17 mouse cellular contexts compared by ENCODE assay signal in the genomic region with DNA sequence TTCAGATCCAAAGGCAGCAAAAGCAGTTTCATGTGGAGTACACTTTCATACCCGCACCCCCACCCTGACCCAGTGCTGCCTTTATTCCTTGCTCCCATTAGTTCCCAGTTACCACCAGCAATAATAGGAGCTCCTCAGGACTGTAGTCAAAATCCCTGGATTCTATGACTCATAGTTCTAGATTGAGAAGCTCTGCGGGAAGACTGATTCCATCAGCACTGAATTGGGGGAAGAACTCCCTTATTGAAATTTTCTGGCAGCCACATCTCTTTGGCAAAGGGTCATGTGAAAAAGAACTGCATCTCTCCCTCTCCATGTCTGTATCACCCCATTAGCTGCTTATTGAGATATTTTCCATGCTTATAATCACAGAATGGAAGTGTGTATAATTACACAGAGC.
"Had no signal": no experiment of that assay in that cellular context is flagged by ENCODE, and none has a peak within 500 bp of the region (broad histone marks: within the 10 kb centered on the region; RNA-seq: fewer than 3 reads in every experiment).

No protein-coding gene starts in this region.

- H3K4me2 ChIP-seq: lung, embryonic 15.5 days; midbrain, embryonic 11.5 days; midbrain, embryonic 13.5 days; neural tube, embryonic 12.5 days; stomach, embryonic 15.5 days had no signal

- DNase-seq: liver, postnatal 0 days; lung, postnatal 14 days; lung, postnatal 36 days; right cerebral cortex, postnatal 14 days; thymus, adult 2 months; thymus, postnatal 25 days; thymus, postnatal 4 days had no signal

- H3K27ac ChIP-seq: lung, embryonic 15.5 days; macrophage; midbrain, embryonic 13.5 days; neural tube, embryonic 12.5 days; stomach, embryonic 15.5 days; stomach, postnatal 0 days had no signal

- H3K9me3 ChIP-seq: lung, embryonic 15.5 days; megakaryocyte, embryonic 14.5 days; midbrain, embryonic 13.5 days; neural tube, embryonic 12.5 days; stomach, embryonic 15.5 days had no signal

- H3K36me3 ChIP-seq: lung, embryonic 15.5 days; midbrain, embryonic 13.5 days; neural tube, embryonic 12.5 days; stomach, embryonic 15.5 days had no signal

- H3K27me3 ChIP-seq: lung, embryonic 15.5 days; megakaryocyte, embryonic 14.5 days; midbrain, embryonic 13.5 days; neural tube, embryonic 12.5 days; stomach, embryonic 15.5 days had no signal

- ATAC-seq: liver, postnatal 0 days; lung, postnatal 0 days; midbrain, embryonic 16.5 days had no signal

- H3K4me3 ChIP-seq: lung, embryonic 15.5 days; megakaryocyte, embryonic 14.5 days; midbrain, embryonic 13.5 days; neural tube, embryonic 12.5 days; stomach, embryonic 15.5 days had no signal

- H3K9ac ChIP-seq: liver, postnatal 0 days; lung, embryonic 15.5 days; midbrain, embryonic 13.5 days; neural tube, embryonic 12.5 days; stomach, embryonic 15.5 days had no signal

- H3K4me1 ChIP-seq: lung, embryonic 15.5 days; megakaryocyte, embryonic 14.5 days; midbrain, embryonic 13.5 days; neural tube, embryonic 12.5 days; stomach, embryonic 15.5 days had no signal
